Mouse (Mus musculus) layer of hippocampus, postnatal 36 days (tissue): Measurements from ENCODE around the gene Msl1. TPM values are rescaled to one million over a fixed set of nuclear protein-coding genes. Genes with fewer than 3 reads are reported as not detected.
A peak's percentile ranks its signal among the peaks of the same experiment; 100 is the strongest.
"Not testable (repeated sequence)": the region's sequence is repeated elsewhere in the genome, so short reads cannot be mapped to it uniquely, and the experiment has no call there.

Source experiments
- DNase-seq, 2 experiments: peaks; one replicate each; pipeline ENCODE4 v3.0.0; 2022
- total RNA-seq, 2 experiments: library from RNA; stranded (reverse); gene quantifications; 2 replicates each; pipeline ENCODE4 v1.2.3; 2021

The Msl1 gene
- total RNA-seq, 2 experiments from 2014 or later: 185 to 187 TPM

- no peak for DNase-seq
These were observed 2.0 kb downstream of the Msl1 start for GRCm38 (mm10) chr11:98797306-98797705.

- no peak for DNase-seq
These were observed 2.6 kb downstream of the Msl1 start for GRCm38 (mm10) chr11:98797909-98798308.

GRCm38 (mm10) chr11:98804605-98805004 is 9.3 kb downstream of the Msl1 start, which contains the start of gene Casc3:
Gene Casc3, plus strand, starts transcription at chr11:98804905.
- no peak for DNase-seq

DNA sequence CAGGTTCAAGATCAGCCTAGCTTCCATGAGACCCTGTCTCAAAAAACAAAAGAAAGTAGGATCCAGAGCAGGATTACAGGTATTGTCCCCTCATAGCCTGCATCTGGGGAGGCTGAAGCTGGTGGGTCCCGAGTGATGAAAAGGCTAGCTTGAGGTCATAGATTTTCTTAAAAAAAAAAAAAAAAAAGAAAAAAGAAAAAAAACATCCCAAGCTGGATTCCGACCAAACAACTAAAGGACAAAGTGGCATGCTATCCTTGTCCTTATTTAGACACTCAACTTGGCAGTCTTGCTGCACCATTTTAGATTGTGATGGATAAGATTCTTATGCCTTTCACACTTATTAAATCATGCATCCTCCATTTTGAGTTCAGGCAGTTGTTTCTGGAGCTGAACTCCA is 13.1 kb downstream of the Msl1 start:
- DNase-seq: no peak

GRCm38 (mm10) chr11:98809457-98810290 is 14.4 kb downstream of the Msl1 start:
- peak; percentile 99 for DNase-seq

- DNase-seq: no peak
These were observed 15.4 kb downstream of the Msl1 start for GRCm38 (mm10) chr11:98810686-98811085.

DNA sequence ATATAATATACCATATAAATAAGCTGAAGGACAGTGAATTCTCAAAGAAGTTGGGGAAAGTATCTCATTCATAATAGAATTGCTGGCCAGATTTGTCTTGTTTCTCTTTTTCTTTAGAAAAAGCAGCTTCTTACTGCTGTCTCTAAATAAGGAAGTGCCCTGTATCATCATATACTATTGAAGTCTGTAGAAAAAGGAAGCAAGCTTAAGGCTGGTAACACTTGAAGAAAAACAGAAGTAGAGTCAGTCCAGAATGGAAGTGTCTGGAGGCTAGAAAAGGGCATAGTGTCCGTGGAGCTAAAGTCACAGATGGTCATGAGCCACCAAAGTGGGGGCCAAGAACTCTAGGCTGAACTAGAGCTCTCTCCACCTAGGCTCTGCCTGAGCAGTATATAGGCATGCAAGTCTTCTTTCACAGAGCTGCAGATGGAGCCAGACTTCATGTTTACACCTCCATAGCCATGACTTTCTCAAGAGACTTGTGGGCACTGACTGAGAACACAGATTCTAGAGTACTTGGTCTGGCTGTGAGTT is 21.5 kb downstream of the Msl1 start:
- DNase-seq: no peak

- no peak for DNase-seq
These were observed 25.7 kb downstream of the Msl1 start for GRCm38 (mm10) chr11:98820968-98821367.

DNA sequence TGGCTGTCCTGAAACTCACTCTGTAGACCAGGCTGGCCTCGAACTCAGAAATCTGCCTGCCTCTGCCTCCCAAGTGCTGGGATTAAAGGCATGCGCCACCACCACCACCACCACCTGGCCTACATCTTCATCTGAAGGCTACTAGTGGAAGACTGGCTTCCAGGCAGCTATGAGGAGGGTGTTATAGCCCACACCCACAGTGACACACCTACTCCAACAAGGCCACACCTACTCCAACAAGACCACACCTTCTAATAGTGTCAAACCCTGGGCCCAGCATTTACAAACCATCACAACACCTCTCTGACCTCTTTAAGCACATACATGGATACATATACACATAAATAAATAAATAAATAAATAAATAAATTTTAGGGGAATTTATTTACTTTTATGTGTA is 30.8 kb downstream of the Msl1 start:
- DNase-seq: not testable (repeated sequence)

GRCm38 (mm10) chr11:98827877-98828276 is 32.6 kb downstream of the Msl1 start:
- no peak for DNase-seq

- DNase-seq: no peak
These were observed 33.9 kb downstream of the Msl1 start for GRCm38 (mm10) chr11:98829091-98829775.

DNA sequence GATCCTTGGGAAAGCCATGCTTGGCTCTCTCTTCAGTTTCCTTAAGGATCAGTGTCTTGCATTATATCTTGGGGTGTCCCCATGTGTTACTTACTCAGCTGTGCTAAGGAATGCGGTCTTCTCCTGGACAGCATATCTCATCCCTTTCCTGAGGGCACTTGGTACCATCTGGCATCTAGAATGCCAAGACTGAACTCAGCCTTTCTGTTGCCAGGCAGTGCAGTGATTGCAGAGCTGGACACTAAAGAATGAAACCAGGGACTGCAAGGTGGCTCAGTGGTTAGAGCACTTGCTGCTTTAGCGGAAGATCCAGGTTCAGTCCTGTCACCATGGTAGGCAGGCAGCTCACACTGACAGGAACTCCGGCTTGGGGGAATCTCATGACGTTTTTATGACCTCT is 34.6 kb downstream of the Msl1 start:
- no peak for DNase-seq

DNA sequence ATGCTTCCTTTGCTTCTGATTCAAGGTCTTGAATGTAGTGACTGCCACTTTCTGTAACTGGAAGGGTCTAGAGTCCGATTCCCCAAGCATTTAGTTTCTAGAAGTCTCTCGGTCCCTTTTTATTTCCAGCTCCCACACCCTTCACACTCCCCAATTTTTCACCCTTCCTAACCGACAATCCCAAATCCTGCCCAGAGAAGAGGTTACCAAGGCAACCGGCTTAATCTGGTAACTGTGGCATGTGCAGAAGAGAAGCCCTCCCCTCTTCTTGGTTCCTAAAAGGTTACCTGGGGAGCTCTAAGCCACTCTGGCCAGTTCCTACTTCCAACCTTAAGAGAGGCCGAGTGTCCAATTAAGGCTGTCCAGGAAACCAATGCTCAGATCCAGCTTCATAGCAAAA is 40.0 kb downstream of the Msl1 start:
- DNase-seq: no peak

DNA sequence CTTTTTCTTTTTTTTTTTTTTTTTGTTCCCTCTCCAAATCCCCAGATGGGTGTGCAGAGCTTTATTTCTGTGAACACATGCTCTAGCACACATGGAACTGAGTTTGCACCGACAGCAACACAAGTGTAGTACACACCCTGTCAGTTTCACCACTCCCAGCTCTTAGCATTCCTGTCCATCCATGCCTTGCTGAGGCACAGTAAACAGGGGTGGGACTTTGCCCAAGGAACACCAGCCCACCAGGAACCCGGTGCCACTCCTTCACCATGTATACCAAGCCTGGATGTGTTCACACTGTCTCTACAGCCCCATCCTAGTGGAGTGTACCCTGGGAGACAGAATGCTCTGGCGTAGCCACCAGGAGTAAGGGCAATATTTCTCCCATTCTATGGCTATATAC is 40.4 kb downstream of the Msl1 start:
- DNase-seq: no peak

DNA sequence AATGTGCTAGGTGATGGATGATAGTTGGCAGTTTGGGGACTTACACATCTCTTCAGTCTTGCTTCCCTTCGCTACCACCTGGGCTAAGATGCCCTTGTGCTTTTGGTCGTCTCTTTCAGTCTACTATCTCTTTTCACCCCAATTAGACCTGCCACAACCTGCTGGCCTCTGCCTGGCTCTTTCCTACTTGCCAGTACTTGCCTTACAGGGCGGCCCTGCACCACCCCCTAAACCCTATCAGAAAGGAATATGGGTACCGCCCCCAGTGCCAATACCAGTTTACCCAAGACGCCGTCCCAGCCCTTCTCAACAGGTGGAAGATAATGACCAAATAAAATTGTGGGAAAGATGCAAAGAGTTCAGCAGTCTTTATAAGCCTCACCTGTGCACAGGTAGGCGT is 40.8 kb downstream of the Msl1 start:
- no peak for DNase-seq

- DNase-seq: peak; percentile 82 to 84
These were observed 41.4 kb downstream of the Msl1 start, which contains the start of gene Rapgefl1 for GRCm38 (mm10) chr11:98836651-98837141. Gene Rapgefl1, plus strand, starts transcription at chr11:98836785.

- no peak for DNase-seq
These were observed 42.0 kb downstream of the Msl1 start for GRCm38 (mm10) chr11:98837231-98837704.

DNA sequence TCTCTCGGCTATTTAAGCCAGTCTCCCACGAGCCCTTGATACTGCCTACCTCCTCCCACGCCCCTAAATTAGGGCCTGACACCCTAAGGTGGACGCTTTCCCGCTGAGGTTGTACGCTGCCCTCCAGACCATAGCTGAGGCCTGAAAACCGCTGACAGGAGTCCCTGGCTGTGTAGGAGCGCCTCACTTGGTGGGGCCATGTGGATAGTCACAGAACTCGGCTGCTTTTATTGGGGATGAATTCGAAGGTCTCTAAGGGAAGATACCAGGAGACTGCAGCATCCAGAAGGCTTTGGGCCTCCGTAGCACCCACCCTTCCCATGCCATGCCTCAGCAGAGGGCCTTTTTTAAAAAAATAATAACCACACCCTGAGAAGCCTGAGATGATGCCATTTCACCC is 42.6 kb downstream of the Msl1 start:
- DNase-seq: no peak

GRCm38 (mm10) chr11:98838512-98838911 is 43.2 kb downstream of the Msl1 start:
- peak; percentile 71 to 79 for DNase-seq

DNA sequence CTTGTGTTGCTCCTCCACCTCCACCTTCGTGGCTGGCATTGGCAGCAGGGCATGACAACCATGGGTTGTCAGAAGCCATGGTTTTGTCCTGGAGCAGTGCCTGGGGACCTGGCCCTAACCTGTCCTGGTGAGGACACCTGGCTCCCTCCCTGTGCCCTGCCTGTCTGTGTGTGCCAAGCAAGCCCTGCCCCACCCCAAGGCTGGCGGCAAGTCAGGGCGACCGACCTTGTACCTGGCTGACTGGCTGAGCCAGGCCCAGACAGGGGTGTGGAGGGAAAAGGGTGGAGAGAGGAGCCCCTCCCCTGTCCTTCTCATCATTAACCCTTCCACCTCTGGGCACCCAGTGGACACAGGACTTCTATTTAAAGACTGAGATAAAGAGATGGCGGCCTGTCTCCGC is 44.1 kb downstream of the Msl1 start:
- DNase-seq: no peak

GRCm38 (mm10) chr11:98839897-98840296 is 44.6 kb downstream of the Msl1 start:
- DNase-seq: no peak

DNA sequence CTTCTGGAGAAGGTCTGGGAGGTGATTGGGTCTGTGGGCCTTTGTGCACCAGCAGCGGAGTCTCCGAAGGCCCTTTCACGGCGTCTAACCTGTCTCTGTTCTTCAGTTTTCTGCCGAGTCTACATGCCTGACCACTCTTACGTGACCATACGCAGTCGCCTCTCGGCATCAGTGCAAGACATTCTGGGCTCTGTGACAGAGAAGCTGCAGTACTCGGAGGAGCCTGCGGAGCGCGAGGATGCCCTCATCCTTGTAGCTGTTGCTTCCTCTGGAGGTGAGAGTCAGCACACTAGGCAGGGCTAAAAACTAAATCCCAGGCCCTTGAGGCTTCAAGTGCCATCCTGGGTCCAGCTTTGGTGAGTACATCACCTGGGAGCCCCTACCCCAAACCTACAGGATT is 50.7 kb downstream of the Msl1 start:
- DNase-seq: no peak
